Mouse (Mus musculus): ENCODE results near the gene H2al1i.
"Not testable (repeated sequence)": the region's sequence is repeated elsewhere in the genome, so short reads cannot be mapped to it uniquely, and the experiment has no call there.

The H2al1i gene

DNA sequence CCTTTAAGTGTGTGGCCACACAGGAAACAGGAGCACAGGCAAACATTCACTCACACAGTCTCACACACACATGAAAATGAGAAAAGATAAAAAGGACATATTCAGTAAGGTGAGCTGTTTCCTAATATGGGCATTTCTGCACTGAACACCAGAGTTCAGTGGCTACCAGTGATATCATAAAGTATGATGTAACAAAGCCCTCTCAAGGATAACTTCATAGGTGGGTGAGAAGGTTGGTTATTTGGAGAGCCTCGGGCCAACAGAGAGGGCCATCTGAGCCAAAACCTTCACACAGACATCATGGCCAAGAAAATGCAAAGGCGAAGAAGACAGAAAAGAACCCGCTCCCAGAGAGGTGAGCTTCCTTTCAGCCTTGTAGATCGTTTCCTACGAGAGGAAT, at the start of gene H2al1i:
Gene H2al1i (plus strand): TSS at position 301 of the 400 bp plus-strand sequence.
- in situ Hi-C loops (cut with MseI, MboI): not testable (repeated sequence)

DNA sequence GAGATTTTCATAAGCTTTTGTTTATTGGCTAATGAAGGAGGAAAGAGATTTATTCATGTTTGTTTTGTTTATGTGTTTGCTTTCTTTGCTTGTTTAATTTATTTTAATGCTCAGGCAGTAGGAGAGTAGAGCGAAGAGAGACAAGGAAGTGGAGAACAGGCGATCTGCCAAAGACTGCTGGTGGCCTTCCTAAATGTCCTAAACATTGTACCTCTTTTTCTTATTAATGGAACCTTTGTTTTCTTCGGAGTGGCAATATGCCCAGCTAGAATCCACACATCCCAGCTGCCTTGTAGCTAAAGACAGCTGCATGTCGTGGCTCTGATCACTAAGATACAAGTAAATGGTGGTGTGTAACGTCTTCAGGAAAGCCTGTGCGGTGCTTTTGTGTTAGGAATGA, 47.4 kb upstream of the H2al1i start:
- in situ Hi-C loops (cut with MseI, MboI): no loop called here

DNA sequence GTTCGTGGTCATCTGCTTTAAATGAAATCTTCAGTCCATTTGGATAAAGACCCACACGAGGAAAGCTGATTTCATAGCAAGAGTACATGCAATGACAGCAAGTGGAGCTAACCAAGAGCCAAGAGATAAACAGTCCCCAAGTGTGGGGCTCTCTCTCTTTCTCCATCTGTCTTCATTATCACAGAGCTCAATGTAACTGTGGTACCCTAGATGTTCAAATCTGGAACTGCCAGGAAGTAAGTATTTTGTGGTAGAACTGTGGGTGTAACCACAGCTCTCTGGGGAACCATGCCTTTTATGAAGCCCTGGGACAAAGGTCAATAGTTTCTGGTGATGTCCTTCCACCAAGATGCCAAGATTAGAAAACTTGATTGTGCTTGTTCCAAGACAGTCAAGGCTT, 43.7 kb upstream of the H2al1i start:
- in situ Hi-C loops (cut with MseI, MboI): loop anchor here in 1 of 2 experiments (10.0 kb wide), 1 partner anchor 74 kb away; no protein-coding TSS in a partner anchor

DNA sequence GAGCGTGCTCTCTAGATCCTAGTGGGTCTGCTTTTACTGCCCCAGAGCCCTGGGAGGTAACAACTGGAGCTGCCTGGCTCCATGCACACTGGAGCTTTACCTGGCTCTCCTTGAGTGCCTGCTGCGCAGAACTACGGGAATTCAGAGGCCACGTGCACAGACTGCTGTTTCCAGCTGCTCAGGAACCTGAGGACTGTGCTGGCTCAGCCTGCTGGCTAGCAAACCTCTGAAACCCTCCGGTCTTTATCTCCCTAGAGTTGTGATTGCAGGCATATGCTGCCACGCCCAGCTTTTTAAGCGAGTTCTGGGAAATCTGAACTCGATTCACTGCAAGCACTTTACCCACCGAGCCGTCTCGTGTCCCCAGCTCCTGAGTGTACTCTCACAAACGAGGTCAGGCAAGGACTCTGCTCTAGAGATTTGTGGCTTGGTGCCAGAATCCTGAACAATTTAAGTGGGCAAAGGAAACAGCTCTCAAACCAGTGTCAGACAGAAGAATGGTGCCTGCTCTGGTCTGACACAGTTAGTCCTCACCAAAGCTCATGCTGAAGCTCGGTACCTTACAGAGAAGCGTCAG, 36.1 kb upstream of the H2al1i start:
- in situ Hi-C loops (cut with MseI, MboI): loop anchor here in 1 of 2 experiments (10.0 kb wide), 1 partner anchor 66 kb away; no protein-coding TSS in a partner anchor

DNA sequence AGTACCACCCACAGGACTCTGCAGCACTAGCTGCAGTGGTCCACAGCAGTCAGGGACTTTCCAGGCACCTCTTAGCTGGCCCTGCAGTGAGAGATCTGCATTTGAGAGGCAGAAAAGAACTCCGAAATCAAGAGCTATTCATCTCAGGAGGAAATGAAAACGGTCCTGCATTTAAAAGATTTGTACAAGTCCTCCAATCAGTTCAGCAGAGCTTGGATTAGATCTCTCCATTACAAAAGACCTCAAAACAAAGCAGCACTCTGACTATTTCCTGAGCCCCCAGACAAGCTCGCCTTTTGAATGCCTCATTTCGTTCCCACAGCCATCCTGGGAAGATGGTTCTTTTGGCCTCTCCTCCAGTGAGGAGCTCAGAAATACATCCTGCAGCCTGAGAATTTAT, 35.2 kb upstream of the H2al1i start:
- in situ Hi-C loops (cut with MseI, MboI): loop anchor here in 1 of 2 experiments (10.0 kb wide), 1 partner anchor 66 kb away; no protein-coding TSS in a partner anchor

DNA sequence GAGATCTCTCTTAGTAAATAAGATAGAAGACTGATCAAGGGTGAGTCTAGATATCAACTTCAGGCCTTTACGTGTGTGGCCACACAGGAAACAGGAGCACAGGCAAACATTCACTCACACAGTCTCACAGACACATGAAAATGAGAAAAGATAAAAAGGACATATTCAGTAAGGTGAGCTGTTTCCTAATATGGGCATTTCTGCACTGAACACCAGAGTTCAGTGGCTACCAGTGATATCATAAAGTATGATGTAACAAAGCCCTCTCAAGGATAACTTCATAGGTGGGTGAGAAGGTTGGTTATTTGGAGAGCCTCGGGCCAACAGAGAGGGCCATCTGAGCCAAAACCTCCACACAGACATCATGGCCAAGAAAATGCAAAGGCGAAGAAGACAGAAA, 25.5 kb upstream of the H2al1i start, which contains the start of gene H2al1a:
Gene H2al1a (plus strand): TSS at position 301 of the 400 bp plus-strand sequence.
- in situ Hi-C loops (cut with MseI, MboI): not testable (repeated sequence)

DNA sequence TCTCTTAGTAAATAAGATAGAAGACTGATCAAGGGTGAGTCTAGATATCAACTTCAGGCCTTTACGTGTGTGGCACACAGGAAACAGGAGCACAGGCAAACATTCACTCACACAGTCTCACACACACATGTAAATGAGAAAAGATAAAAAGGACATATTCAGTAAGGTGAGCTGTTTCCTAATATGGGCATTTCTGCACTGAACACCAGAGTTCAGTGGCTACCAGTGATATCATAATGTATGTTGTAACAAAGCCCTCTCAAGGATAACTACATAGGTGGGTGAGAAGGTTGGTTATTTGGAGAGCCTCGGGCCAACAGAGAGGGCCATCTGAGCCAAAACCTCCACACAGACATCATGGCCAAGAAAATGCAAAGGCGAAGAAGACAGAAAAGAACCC, 22.3 kb upstream of the H2al1i start, which contains the start of gene H2al1b:
Gene H2al1b (plus strand): TSS at position 301 of the 400 bp plus-strand sequence.
- in situ Hi-C loops (cut with MseI, MboI): not testable (repeated sequence)

DNA sequence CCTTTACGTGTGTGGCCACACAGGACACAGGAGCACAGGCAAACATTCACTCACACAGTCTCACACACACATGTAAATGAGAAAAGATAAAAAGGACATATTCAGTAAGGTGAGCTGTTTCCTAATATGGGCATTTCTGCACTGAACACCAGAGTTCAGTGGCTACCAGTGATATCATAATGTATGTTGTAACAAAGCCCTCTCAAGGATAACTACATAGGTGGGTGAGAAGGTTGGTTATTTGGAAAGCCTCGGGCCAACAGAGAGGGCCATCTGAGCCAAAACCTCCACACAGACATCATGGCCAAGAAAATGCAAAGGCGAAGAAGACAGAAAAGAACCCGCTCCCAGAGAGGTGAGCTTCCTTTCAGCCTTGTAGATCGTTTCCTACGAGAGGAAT, 19.1 kb upstream of the H2al1i start, which contains the start of gene H2al1c:
Gene H2al1c (plus strand): TSS at position 301 of the 400 bp plus-strand sequence.
- in situ Hi-C loops (cut with MseI, MboI): not testable (repeated sequence)

DNA sequence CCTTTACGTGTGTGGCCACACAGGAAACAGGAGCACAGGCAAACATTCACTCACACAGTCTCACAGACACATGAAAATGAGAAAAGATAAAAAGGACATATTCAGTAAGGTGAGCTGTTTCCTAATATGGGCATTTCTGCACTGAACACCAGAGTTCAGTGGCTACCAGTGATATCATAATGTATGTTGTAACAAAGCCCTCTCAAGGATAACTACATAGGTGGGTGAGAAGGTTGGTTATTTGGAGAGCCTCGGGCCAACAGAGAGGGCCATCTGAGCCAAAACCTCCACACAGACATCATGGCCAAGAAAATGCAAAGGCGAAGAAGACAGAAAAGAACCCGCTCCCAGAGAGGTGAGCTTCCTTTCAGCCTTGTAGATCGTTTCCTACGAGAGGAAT, 15.9 kb upstream of the H2al1i start, which contains the start of gene H2al1d:
Gene H2al1d (plus strand): TSS at position 301 of the 400 bp plus-strand sequence.
- in situ Hi-C loops (cut with MseI, MboI): not testable (repeated sequence)

DNA sequence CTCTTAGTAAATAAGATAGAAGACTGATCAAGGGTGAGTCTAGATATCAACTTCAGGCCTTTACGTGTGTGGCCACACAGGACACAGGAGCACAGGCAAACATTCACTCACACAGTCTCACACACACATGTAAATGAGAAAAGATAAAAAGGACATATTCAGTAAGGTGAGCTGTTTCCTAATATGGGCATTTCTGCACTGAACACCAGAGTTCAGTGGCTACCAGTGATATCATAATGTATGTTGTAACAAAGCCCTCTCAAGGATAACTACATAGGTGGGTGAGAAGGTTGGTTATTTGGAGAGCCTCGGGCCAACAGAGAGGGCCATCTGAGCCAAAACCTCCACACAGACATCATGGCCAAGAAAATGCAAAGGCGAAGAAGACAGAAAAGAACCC, 12.8 kb upstream of the H2al1i start, which contains the start of gene H2al1e:
Gene H2al1e (plus strand): TSS at position 301 of the 400 bp plus-strand sequence.
- in situ Hi-C loops (cut with MseI, MboI): not testable (repeated sequence)

DNA sequence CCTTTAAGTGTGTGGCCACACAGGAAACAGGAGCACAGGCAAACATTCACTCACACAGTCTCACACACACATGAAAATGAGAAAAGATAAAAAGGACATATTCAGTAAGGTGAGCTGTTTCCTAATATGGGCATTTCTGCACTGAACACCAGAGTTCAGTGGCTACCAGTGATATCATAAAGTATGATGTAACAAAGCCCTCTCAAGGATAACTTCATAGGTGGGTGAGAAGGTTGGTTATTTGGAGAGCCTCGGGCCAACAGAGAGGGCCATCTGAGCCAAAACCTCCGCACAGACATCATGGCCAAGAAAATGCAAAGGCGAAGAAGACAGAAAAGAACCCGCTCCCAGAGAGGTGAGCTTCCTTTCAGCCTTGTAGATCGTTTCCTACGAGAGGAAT, 9.6 kb upstream of the H2al1i start, which contains the start of gene H2al1f:
Gene H2al1f (plus strand): TSS at position 301 of the 400 bp plus-strand sequence.
- in situ Hi-C loops (cut with MseI, MboI): not testable (repeated sequence)

DNA sequence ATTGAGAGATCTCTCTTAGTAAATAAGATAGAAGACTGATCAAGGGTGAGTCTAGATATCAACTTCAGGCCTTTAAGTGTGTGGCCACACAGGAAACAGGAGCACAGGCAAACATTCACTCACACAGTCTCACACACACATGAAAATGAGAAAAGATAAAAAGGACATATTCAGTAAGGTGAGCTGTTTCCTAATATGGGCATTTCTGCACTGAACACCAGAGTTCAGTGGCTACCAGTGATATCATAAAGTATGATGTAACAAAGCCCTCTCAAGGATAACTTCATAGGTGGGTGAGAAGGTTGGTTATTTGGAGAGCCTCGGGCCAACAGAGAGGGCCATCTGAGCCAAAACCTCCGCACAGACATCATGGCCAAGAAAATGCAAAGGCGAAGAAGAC, 6.5 kb upstream of the H2al1i start, which contains the start of gene H2al1g:
Gene H2al1g (plus strand): TSS at position 301 of the 400 bp plus-strand sequence.
- in situ Hi-C loops (cut with MseI, MboI): not testable (repeated sequence)

DNA sequence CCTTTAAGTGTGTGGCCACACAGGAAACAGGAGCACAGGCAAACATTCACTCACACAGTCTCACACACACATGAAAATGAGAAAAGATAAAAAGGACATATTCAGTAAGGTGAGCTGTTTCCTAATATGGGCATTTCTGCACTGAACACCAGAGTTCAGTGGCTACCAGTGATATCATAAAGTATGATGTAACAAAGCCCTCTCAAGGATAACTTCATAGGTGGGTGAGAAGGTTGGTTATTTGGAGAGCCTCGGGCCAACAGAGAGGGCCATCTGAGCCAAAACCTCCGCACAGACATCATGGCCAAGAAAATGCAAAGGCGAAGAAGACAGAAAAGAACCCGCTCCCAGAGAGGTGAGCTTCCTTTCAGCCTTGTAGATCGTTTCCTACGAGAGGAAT, 3.3 kb upstream of the H2al1i start, which contains the start of gene H2al1h:
Gene H2al1h (plus strand): TSS at position 301 of the 400 bp plus-strand sequence.
- in situ Hi-C loops (cut with MseI, MboI): not testable (repeated sequence)

DNA sequence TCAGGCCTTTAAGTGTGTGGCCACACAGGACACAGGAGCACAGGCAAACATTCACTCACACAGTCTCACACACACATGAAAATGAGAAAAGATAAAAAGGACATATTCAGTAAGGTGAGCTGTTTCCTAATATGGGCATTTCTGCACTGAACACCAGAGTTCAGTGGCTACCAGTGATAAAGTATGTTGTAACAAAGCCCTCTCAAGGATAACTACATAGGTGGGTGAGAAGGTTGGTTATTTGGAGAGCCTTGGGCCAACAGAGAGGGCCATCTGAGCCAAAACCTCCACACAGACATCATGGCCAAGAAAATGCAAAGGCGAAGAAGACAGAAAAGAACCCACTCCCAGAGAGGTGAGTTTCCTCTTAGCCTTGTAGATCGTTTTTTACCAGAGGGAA, 3.1 kb downstream of the H2al1i start, which contains the start of gene H2al1j:
Gene H2al1j (plus strand): TSS at position 301 of the 400 bp plus-strand sequence.
- in situ Hi-C loops (cut with MseI, MboI): not testable (repeated sequence)

DNA sequence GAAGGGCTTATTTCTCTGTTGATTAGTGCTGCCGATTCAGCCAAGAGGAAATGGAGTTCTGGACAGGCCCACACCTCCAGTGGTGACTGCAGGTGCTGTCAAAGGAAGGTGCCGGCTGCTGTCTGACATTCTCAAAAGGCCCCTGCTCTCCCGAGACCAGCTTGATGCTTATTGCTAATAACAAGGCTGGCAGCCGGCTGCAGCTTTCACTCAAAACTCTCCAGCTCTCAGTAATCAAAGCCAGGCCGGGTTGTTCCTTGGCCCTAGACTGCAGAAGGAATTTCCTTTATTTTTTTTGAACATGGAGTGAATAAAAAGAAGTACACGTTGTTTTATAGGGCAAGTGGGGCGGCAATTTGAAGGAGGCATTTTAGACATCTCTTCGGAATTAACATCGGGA, 21.3 kb downstream of the H2al1i start:
- in situ Hi-C loops (cut with MseI, MboI): no loop called here

DNA sequence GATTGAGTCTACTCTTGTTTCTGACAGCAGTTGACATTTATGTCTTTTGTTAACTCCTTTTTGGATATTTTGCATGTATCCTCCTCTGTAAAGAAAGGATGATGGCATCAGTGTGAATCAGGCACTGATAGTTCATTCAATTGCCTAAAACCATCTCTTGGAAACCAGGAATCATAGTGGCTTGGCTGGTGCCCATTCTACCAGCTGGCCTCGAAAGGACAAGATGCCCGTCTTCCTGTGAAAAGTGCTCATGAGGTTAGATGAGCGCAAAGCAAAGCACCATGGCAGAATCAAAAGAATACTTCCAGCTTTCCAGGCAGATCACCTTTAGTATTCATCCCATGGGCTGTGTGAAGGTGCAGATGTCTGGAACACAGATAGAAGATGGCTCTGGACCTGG, 22.3 kb downstream of the H2al1i start:
- in situ Hi-C loops (cut with MseI, MboI): no loop called here

DNA sequence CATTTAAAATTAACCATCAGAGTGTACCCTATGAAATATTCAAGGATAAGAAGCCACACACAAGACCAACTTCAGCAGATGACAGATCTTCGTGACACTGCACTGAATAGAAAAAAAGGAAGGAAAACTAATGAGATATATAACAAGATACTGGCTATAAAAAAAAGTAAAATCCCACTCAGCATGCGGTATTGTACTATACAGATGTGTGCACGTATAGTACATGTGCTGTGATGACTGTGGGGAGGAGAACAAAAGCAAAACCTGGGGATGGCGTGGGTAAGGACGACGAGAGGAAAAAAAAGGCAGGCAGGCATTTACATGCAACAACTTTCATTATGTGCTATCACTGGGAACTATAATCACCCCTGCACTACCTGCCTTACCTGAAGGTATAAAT, 36.4 kb downstream of the H2al1i start:
- in situ Hi-C loops (cut with MseI, MboI): loop anchor here in 1 of 2 experiments (25.0 kb wide), 1 partner anchor 99 kb away; no protein-coding TSS in a partner anchor

DNA sequence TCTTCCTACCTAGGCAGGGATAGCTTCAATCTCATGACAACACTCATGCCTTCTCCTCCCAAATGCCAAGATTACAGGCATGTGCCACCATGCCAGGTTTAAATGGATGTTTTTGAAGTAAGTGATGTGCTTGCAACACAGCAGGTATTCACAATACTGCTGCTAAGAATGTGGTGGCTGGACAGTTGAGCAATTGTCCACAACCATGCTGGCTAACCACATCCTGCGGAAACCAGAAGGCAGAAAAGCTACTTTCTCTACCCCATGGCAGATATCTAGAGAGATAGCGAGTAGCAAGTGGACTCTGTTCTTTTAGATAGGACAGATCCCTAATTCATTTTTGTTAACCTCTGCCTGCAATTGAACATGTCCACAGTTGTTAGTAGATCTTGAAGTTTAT, 36.8 kb downstream of the H2al1i start:
- in situ Hi-C loops (cut with MseI, MboI): loop anchor here in 1 of 2 experiments (25.0 kb wide), 1 partner anchor 99 kb away; no protein-coding TSS in a partner anchor

DNA sequence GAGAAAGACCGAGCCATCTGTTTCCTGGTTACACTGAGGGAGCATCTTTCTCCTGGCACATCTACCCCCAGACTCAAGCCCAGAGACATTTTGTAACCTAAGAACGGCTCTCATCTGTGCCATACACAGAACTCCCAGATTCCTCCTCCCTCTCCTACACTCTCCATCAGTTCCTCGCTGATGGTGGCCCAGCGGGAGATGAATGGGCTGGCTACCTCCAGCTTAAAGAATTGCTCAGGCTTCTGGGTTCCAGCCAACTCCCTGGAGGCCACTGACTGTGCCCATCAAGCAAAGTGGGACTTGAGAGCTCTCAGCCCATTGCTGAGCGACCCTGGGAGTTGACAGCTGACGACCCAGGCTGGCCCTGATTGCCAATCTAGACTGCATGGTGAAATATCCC, 39.4 kb downstream of the H2al1i start:
- in situ Hi-C loops (cut with MseI, MboI): loop anchor here in 1 of 2 experiments (25.0 kb wide), 1 partner anchor 102 kb away; no protein-coding TSS in a partner anchor

DNA sequence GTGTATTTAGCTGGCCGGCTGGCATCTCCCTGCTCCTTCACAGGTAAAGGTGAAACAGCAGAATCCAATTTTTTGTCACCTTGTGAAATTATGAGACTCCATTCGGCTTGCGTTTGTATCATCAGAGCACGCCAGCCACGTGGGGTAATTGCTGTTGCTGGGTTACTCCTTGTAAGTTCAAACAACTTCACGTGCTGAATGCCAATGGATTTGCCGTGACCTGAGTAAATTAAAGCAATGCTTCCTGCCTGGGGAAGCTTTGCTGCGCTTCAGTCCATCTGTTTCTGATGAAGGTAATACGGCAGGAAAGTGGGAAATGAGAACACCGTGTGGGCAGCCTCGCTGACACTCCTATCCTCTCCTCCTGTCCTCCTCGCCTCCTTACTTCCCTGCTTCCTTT, 40.7 kb downstream of the H2al1i start:
- in situ Hi-C loops (cut with MseI, MboI): loop anchor here in 1 of 2 experiments (25.0 kb wide), 1 partner anchor 103 kb away; no protein-coding TSS in a partner anchor

Measured in mouse trophoblast stem cell (cell line).